Mouse (Mus musculus) cerebellum, adult 2 months (tissue): ENCODE data around the gene Slc51a.

Experiments used
- CTCF ChIP-seq: fragments of 200-500 bp; IDR thresholded peaks from 2 replicates; pipeline ENCODE4 v1.5.1; 2011; ENCODE audit warnings: low read depth, mild to moderate bottlenecking, control low read depth, low read length, moderate library complexity, borderline replicate concordance; ENCODE audit not compliant: insufficient read depth
- POLR2A ChIP-seq: fragments of 200-500 bp; IDR thresholded peaks from 2 replicates; pipeline ENCODE4 v1.6.1; 2011; ENCODE audit warnings: low read length, control low read depth, borderline replicate concordance; ENCODE audit not compliant: insufficient read depth

- TF ChIP-seq CTCF = no peak
- TF ChIP-seq POLR2A = no peak
Observed at GRCm38 (mm10) chr16:32501459-32501858, 13.8 kb upstream of the Slc51a start.
